Mouse (Mus musculus) limb, embryonic 11.5 days (tissue): ENCODE data around the gene Plppr1. TPM values are rescaled to one million over a fixed set of nuclear protein-coding genes. Genes with fewer than 3 reads are reported as not detected.

Experiments
- ATAC-seq: fragments of 200-750 bp; cut with Nextera tagmentation; 2 replicates; pipeline ENCODE4 v1.8.0; 2017; ENCODE audit warnings: low read depth; ENCODE audit not compliant: insufficient number of reproducible peaks, low FRiP score, low TSS enrichment
- DNase-seq: peaks from one replicate; pipeline ENCODE4 v3.0.0-alpha.2; 2015; ENCODE audit warnings: low spot score
- H3K27ac ChIP-seq: fragments of 300-500 bp; sonication (generic); replicated peaks from 2 replicates; pipeline ENCODE4 v1.5.1; 2014; ENCODE audit warnings: low read depth, mild to moderate bottlenecking, low read length
- H3K27me3 ChIP-seq: fragments of 300-500 bp; sonication (generic); 2 replicates; pipeline ENCODE4 v1.6.1; 2014; ENCODE audit warnings: mild to moderate bottlenecking, low read length, mixed read lengths; ENCODE audit not compliant: control insufficient read depth, insufficient read depth
- H3K36me3 ChIP-seq: fragments of 300-500 bp; sonication (generic); 2 replicates; pipeline ENCODE4 v1.6.1; 2014; ENCODE audit warnings: mild to moderate bottlenecking, low read length, moderate library complexity, mixed read lengths; ENCODE audit not compliant: control insufficient read depth, insufficient read depth
- H3K4me1 ChIP-seq: fragments of 300-500 bp; sonication (generic); 2 replicates; pipeline ENCODE4 v1.6.1; 2014; ENCODE audit warnings: low read length, mixed read lengths; ENCODE audit not compliant: control insufficient read depth, insufficient read depth
- H3K4me2 ChIP-seq: fragments of 300-500 bp; sonication (generic); 2 replicates; pipeline ENCODE4 v1.6.1; 2014; ENCODE audit warnings: low read depth, mild to moderate bottlenecking, moderate library complexity; ENCODE audit not compliant: severe bottlenecking
- H3K4me3 ChIP-seq: fragments of 300-500 bp; sonication (generic); 2 replicates; pipeline ENCODE4 v1.5.1; 2014; ENCODE audit warnings: low read depth, low read length
- H3K9ac ChIP-seq: fragments of 300-500 bp; sonication (generic); 2 replicates; pipeline ENCODE4 v1.6.1; 2014; ENCODE audit warnings: mild to moderate bottlenecking, low read length
- H3K9me3 ChIP-seq: fragments of 300-500 bp; sonication (generic); 2 replicates; pipeline ENCODE4 v1.6.1; 2016; ENCODE audit warnings: low read length; ENCODE audit not compliant: control insufficient read depth
- WGBS: fragments of 180-500 bp; shearing (Covaris S2); extraction: QIAGEN DNeasy Blood & Tissue Kit; methylation state at CpG from one replicate; pipeline ENCODE4 v1.1.7; 2014; 5-methylcytosine and 5-hydroxymethylcytosine counted together
- polyA plus RNA-seq: library from polyadenylated mRNA; unstranded; fragments of >200 nt; fragmentation: Nextera tagmentation; extraction: Ambion mirVana; gene quantifications from 2 replicates; pipeline ENCODE4 v1.2.1, GENCODE M21; 2014

The Plppr1 gene
- polyA plus RNA-seq, 1 experiment from 2014 or later = 2.9 TPM

DNA sequence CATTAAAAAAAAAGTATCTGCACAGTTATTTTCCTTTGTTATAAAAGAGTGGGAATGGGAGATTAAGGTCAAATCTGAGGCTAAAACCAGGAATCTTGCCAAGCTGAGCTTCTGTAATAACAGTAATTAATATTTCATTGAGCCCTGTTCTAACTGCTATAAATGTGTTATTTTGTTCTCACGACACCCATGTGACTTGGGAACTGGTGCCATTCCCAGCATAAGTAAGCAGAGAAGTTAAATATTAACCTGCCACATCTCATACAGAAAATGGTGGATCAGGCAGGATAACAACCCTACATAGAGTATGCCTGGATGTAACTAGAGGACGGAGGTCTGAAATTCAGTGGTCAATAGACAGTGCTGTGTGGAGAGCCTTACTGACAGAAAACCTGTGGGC, 90.2 kb downstream of the Plppr1 start:
- H3K27ac ChIP-seq = no peak overlapping the region
- ATAC-seq (no peak), DNase-seq (no peak)
- H3K36me3 ChIP-seq = no peaks in the 10 kb centered on the region
- H3K4me3 ChIP-seq = no peak overlapping the region
- no peaks in the 10 kb centered on the region for H3K27me3 ChIP-seq
- H3K9ac ChIP-seq = no peak overlapping the region
- H3K4me2 ChIP-seq = no peak overlapping the region
- WGBS = 80% methylated on average over 2 of the region's 2 CpGs
- no peaks in the 10 kb centered on the region for H3K4me1 ChIP-seq
- no peaks in the 10 kb centered on the region for H3K9me3 ChIP-seq

DNA sequence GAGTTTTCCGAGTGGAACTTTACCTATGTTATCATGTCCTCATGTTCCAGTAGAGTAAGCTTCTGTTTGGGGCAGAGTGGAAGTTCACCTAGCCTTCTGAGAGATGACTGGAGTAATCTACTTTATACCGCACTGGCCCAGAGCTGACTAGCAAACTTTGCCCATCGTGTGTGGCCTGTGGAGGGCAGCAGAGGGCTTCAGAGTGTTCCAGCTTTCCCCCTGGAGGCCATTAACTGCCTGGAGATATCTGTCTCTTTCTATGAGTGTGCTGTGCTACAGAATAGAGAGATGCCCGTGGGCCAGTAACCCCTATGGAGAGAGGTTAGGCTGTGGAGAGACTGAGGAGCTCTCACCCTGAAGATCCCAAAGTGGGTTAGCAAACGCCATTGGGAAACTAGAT, 94.8 kb downstream of the Plppr1 start:
- H3K27ac ChIP-seq = no peak overlapping the region
- DNase-seq = peak; percentile 55
- H3K9me3 ChIP-seq = no peaks in the 10 kb centered on the region
- no peaks in the 10 kb centered on the region for H3K4me1 ChIP-seq
- H3K27me3 ChIP-seq = no peaks in the 10 kb centered on the region
- WGBS = 41% methylated on average over 5 of the region's 5 CpGs
- no peaks in the 10 kb centered on the region for H3K36me3 ChIP-seq
- H3K9ac ChIP-seq = no peak overlapping the region
- H3K4me2 ChIP-seq = no peak overlapping the region
- no peak for ATAC-seq
- no peak overlapping the region for H3K4me3 ChIP-seq

DNA sequence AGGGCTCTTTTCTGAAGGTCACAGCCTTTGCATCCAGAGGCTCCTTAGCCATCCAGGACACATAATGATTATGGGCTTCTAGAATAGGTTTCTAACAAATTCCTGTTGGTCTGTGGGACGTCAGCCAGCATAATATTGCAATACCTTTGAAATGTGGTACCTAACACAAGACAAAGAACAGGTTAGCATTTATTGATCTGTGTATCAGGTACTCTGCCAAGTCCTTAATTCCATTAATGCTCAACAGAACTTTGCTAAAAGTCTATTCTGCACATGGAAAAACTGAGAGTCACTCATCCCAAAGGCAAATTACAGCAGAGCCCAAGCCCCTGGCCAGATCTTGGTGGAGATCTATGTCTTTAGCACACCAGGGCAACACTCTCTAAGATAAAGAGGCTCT, 97.7 kb downstream of the Plppr1 start:
- WGBS = 77% methylated on average over 1 of the region's 1 CpGs
- ATAC-seq (no peak), DNase-seq (no peak)
- Histone ChIP-seq H3K9ac (no peak overlapping the region), H3K4me1 (no peaks in the 10 kb centered on the region), H3K27me3 (no peaks in the 10 kb centered on the region), H3K4me2 (no peak overlapping the region), H3K27ac (no peak overlapping the region), H3K4me3 (no peak overlapping the region), H3K9me3 (no peaks in the 10 kb centered on the region), H3K36me3 (no peaks in the 10 kb centered on the region)

DNA sequence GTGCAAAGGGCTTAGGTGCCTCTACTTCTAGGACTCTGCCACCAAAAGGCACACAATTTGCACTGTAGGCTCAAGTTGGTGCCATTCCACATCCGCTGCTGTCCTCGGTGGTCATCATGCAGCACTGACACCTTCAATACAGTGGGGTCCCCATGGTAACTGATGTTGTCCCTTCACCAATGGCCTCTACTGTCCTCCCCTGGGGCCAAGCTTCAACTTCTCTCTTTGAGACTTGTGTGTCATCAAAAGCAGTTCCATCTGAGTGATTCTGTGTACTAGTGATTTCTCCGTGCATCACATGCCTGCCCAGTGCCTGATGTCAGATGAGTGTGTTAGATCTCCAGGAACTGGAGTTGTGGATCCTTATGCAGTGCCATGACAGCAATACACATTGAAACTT, 104.2 kb downstream of the Plppr1 start:
- Histone ChIP-seq H3K4me1 (no peaks in the 10 kb centered on the region), H3K27me3 (no peaks in the 10 kb centered on the region), H3K4me3 (no peak overlapping the region), H3K9ac (no peak overlapping the region), H3K36me3 (no peaks in the 10 kb centered on the region), H3K27ac (no peak overlapping the region), H3K4me2 (no peak overlapping the region), H3K9me3 (no peaks in the 10 kb centered on the region)
- 91% methylated on average over 3 of the region's 3 CpGs for WGBS
- DNase-seq (no peak), ATAC-seq (no peak)

DNA sequence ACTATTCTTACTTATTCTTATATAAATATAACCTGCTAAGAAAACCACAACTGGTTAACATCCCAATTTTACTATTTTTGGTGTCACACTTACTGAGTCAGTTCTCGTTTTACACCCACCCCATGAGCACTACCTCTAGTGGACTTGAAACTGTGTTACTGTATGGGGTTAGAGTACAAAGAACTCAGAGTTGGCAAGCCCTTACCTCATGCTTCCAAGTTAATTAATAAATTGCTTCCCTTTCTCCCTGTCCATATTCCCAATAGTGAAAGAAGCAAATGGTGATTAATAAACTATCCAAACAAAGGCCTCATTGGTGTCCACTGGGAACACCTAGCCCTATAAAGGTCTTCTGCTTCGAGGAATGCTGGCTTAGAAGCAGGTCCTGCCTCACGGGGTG, 107.3 kb downstream of the Plppr1 start:
- H3K4me3 ChIP-seq = no peak overlapping the region
- H3K9me3 ChIP-seq = no peaks in the 10 kb centered on the region
- ATAC-seq (no peak), DNase-seq (no peak)
- H3K4me2 ChIP-seq = no peak overlapping the region
- no peaks in the 10 kb centered on the region for H3K36me3 ChIP-seq
- no peaks in the 10 kb centered on the region for H3K27me3 ChIP-seq
- 81% methylated on average over 3 of the region's 3 CpGs for WGBS
- no peak overlapping the region for H3K27ac ChIP-seq
- H3K9ac ChIP-seq = no peak overlapping the region
- no peaks in the 10 kb centered on the region for H3K4me1 ChIP-seq

DNA sequence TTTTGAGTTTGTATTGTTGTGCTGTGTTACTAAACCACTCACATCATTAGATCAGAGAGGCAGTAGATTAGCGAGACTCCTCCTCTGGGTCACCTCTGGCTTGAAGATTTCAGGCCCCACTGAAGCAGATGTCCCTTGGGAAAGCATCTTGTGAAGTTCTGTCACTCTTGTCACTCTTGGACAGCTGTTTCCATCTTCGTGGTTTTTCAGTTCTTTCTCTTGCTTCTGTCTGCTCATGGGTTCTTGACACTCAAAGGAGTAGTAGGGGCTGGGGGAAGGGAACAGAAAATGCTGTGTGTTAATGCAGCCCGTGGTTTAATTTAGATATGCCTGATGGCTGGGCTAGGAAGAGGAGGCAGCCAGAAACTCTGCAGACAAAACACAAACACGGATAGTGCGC, 108.0 kb downstream of the Plppr1 start:
- Histone ChIP-seq H3K9ac (no peak overlapping the region), H3K36me3 (no peaks in the 10 kb centered on the region), H3K27me3 (no peaks in the 10 kb centered on the region), H3K9me3 (no peaks in the 10 kb centered on the region), H3K4me3 (no peak overlapping the region), H3K27ac (no peak overlapping the region), H3K4me1 (no peaks in the 10 kb centered on the region), H3K4me2 (no peak overlapping the region)
- 83% methylated on average over 5 of the region's 5 CpGs for WGBS
- DNase-seq (no peak), ATAC-seq (no peak)

DNA sequence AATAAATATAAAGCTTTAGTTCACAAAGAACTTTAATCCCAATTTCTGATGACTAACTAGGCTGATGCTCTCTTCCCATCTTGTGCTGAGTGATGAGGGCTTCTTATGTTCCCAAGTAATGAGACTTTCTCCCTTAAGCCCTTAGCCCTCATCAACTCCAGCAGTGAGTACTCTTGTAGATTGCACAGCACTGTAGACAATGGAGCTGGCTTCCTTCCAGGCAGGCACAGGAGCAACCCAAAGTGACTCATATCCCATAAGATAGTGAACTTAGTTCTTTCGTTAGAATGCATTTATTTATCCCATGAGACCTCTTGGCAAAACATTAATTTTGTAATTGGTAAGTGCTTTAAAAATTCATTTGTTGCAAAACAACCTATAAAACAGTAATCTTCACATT, 110.4 kb downstream of the Plppr1 start:
- Histone ChIP-seq H3K36me3 (no peaks in the 10 kb centered on the region), H3K27me3 (no peaks in the 10 kb centered on the region), H3K4me3 (no peak overlapping the region), H3K4me1 (no peaks in the 10 kb centered on the region), H3K9ac (no peak overlapping the region), H3K4me2 (no peak overlapping the region), H3K27ac (no peak overlapping the region), H3K9me3 (no peaks in the 10 kb centered on the region)
- WGBS = 79% methylated on average over 1 of the region's 1 CpGs
- ATAC-seq = no peak
- DNase-seq = no peak

DNA sequence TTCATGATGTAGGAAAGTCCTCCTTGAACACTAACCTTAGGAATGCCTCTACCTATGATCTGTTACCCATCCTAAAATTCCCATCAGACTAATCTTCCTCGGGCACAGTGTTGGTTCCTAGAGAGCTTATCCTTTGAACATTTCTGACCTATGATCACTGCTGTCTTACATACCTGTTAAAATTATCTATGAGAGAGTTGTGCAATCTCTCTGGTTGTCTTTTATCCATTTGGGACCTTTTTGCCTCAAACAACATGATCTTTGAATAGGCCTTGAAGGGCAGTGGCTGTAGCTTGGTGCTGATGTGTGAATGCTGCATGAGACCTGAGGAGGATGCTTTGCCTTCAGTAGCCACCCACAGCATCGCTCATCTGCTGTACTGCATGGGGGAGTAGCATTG, 119.0 kb downstream of the Plppr1 start:
- WGBS = 81% methylated on average over 2 of the region's 2 CpGs
- Histone ChIP-seq H3K4me3 (no peak overlapping the region), H3K4me2 (no peak overlapping the region), H3K36me3 (no peaks in the 10 kb centered on the region), H3K9ac (no peak overlapping the region), H3K27me3 (no peaks in the 10 kb centered on the region), H3K4me1 (no peaks in the 10 kb centered on the region), H3K9me3 (no peaks in the 10 kb centered on the region), H3K27ac (no peak overlapping the region)
- no peak for DNase-seq
- ATAC-seq = no peak

DNA sequence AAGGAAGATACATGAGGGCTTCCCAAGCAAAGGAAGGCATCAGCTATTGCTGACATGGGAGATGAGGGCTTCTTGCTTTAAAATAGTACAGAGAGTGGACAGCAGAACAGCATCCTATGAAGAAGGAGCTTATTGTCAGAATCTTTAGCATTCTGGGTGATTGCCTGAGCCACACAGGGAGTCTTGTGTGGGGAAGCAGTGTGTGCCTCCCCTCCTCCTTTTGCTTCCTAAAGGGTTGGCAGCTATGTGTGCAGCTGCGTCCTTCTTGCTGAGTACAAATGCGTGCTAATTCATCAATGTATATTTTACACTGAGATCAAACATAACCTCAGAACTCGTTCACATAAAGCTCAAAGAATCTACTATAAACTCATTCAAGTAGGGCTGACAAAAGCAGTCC, 119.8 kb downstream of the Plppr1 start:
- no peaks in the 10 kb centered on the region for H3K9me3 ChIP-seq
- no peak for ATAC-seq
- H3K4me1 ChIP-seq = no peaks in the 10 kb centered on the region
- no peak for DNase-seq
- no peak overlapping the region for H3K9ac ChIP-seq
- 82% methylated on average over 3 of the region's 3 CpGs for WGBS
- H3K4me3 ChIP-seq = no peak overlapping the region
- no peaks in the 10 kb centered on the region for H3K27me3 ChIP-seq
- no peak overlapping the region for H3K4me2 ChIP-seq
- no peak overlapping the region for H3K27ac ChIP-seq
- no peaks in the 10 kb centered on the region for H3K36me3 ChIP-seq
